Mouse (Mus musculus) heart, embryonic 14.5 days (tissue): Measurements from ENCODE around the gene 6330409D20Rik. TPM values are rescaled to one million over a fixed set of nuclear protein-coding genes. Genes with fewer than 3 reads are reported as not detected.

Experiments
- ATAC-seq: fragments of 200-750 bp; cut with Nextera tagmentation; 2 replicates; pipeline ENCODE4 v1.8.0; 2017; ENCODE audit warnings: low read depth, moderate TSS enrichment; ENCODE audit not compliant: insufficient number of reproducible peaks, insufficient read depth, low FRiP score
- H3K27ac ChIP-seq, 2 experiments: fragments of 200-500 bp in 1 of 2; fragments of 300-500 bp in 1 of 2; sonication (generic) in 1 of 2; replicated peaks in 1 of 2; 2 replicates each; pipeline ENCODE4 v1.5.1; 2012 to 2014; ENCODE audit warnings: low read depth in 2 of 2, low read length in 2 of 2, control low read depth in 1 of 2, mild to moderate bottlenecking in 1 of 2, mixed read lengths in 1 of 2; ENCODE audit not compliant: control insufficient read depth in 1 of 2, insufficient read depth in 1 of 2
- H3K27me3 ChIP-seq: fragments of 300-500 bp; sonication (generic); 2 replicates; pipeline ENCODE4 v1.6.1; 2014; ENCODE audit warnings: mild to moderate bottlenecking, low read length, control low read depth; ENCODE audit not compliant: control insufficient read depth, insufficient read depth
- H3K36me3 ChIP-seq: fragments of 300-500 bp; sonication (generic); 2 replicates; pipeline ENCODE4 v1.6.1; 2014; ENCODE audit warnings: mild to moderate bottlenecking, control low read depth, low read length, mixed read lengths; ENCODE audit not compliant: control insufficient read depth, insufficient read depth
- H3K4me1 ChIP-seq, 2 experiments: fragments of 200-500 bp in 1 of 2; fragments of 300-500 bp in 1 of 2; sonication (generic) in 1 of 2; 2 replicates each; pipeline ENCODE4 v1.6.1; 2012 to 2014; ENCODE audit warnings: low read length in 2 of 2, control low read depth in 1 of 2, mixed read lengths in 1 of 2; ENCODE audit not compliant: control insufficient read depth in 2 of 2, insufficient read depth in 2 of 2
- H3K4me2 ChIP-seq: fragments of 300-500 bp; sonication (generic); 2 replicates; pipeline ENCODE4 v1.6.1; 2014; ENCODE audit warnings: mild to moderate bottlenecking, low read length
- H3K4me3 ChIP-seq, 2 experiments: fragments of 200-500 bp in 1 of 2; fragments of 300-500 bp in 1 of 2; sonication (generic) in 1 of 2; 2 replicates each; pipeline ENCODE4 v1.5.1; 2012 to 2014; ENCODE audit warnings: low read length in 2 of 2, mild to moderate bottlenecking in 2 of 2, control low read depth in 1 of 2, low read depth in 1 of 2, moderate library complexity in 1 of 2; ENCODE audit not compliant: control insufficient read depth in 1 of 2, insufficient read depth in 1 of 2
- H3K9ac ChIP-seq: fragments of 300-500 bp; sonication (generic); 2 replicates; pipeline ENCODE4 v1.6.1; 2014; ENCODE audit warnings: mild to moderate bottlenecking, low read length
- H3K9me3 ChIP-seq: fragments of 300-500 bp; sonication (generic); 2 replicates; pipeline ENCODE4 v1.6.1; 2016; ENCODE audit warnings: low read length, control low read depth; ENCODE audit not compliant: control insufficient read depth
- WGBS: fragments of 180-500 bp; shearing (Covaris S2); extraction: QIAGEN DNeasy Blood & Tissue Kit; methylation state at CpG from one replicate; pipeline ENCODE4 v1.1.7; 2014; 5-methylcytosine and 5-hydroxymethylcytosine counted together
- polyA plus RNA-seq: library from polyadenylated mRNA; unstranded; fragments of >200 nt; fragmentation: Nextera tagmentation; extraction: Ambion mirVana; gene quantifications from 2 replicates; pipeline ENCODE4 v1.2.1, GENCODE M21; 2014

Gene 6330409D20Rik
- polyA plus RNA-seq, 1 experiment from 2014 or later = 0.68 TPM

DNA sequence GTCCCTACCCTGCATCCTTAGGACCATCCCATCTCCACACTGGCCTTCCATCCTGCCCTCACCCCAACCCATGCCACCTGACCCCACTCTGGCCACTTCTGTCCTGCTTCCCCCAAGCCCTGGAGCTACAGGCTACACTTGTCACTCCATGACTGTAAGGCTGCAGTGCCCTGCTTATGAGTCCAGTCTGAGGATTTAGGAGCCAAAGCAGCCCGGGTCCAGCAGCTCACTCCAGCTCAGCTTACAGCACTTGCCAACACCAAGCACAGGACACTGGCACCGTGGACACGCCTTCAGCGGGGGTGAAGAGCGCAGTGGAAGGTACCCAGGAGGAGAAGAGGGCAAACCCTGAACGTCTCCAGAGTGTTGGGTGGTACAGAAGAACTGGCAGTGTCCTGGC lies 33.8 kb downstream of the 6330409D20Rik start:
- 92% methylated on average over 6 of the region's 6 CpGs for WGBS
- Histone ChIP-seq H3K27me3 (no peaks in the 10 kb centered on the region), H3K9ac (no peak overlapping the region), H3K27ac (no peak overlapping the region), H3K4me1 (peaks cover 3 to 11% of the 10 kb centered on the region in 2 experiments), H3K4me3 (no peak overlapping the region), H3K9me3 (no peaks in the 10 kb centered on the region), H3K4me2 (no peak overlapping the region), H3K36me3 (peaks cover 89% of the 10 kb centered on the region)
- ATAC-seq = no peak

DNA sequence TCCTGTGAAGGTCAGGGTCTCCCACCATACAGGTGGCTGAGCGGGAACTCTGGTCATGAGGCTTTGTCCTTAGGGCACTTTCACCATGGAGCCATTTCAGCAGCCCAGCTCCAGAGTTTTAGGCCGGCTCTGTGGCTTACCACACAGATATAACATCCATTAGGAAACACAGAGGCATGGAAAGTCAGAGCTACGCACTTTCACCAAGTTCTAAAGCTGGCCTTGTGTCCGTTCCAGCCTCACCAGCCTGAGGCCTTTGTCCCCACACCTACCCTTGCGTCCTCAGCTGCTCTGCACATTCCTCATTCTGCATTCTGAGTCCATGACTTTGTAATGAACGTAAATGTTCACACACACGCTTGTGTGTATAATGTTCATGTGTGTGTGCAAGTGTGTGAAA lies 35.8 kb downstream of the 6330409D20Rik start:
- 90% methylated on average over 7 of the region's 7 CpGs for WGBS
- no peak for ATAC-seq
- Histone ChIP-seq H3K9me3 (no peaks in the 10 kb centered on the region), H3K36me3 (peaks cover 72% of the 10 kb centered on the region), H3K27ac (no peak overlapping the region), H3K9ac (no peak overlapping the region), H3K4me3 (no peak overlapping the region), H3K4me1 (no peaks in the 10 kb centered on the region), H3K4me2 (no peak overlapping the region), H3K27me3 (no peaks in the 10 kb centered on the region)

DNA sequence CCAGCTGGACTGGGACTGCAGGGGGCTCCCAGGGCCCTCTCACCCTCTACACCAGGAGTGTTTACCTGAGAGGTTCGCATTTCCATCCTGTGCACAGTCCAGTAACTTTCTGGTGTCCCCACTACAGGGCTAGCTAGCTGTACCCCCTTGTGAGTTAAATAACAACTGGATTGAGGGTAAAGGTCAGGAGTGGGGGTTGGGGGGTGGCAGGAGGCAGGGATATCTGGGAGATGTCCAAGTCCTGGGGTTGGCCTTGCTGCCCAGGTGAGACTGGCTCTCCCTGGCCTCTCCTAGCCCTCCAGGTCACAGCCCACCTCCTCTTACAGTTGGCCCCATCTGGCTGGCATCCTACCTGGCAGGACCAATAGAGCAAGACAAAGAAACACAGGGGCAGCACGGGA lies 36.8 kb downstream of the 6330409D20Rik start, which contains the start of gene Fpgs:
TSS of gene Fpgs (minus strand) at position 125 of the 401 bp plus-strand sequence.
- ATAC-seq = no peak
- H3K9me3 ChIP-seq = no peaks in the 10 kb centered on the region
- WGBS = 79% methylated on average over 2 of the region's 2 CpGs
- no peaks in the 10 kb centered on the region for H3K4me1 ChIP-seq
- H3K27me3 ChIP-seq = no peaks in the 10 kb centered on the region
- peaks cover 62% of the 10 kb centered on the region for H3K36me3 ChIP-seq
- no peak within 1 kb of the TSS for H3K9ac ChIP-seq
- H3K4me2 ChIP-seq = no peak within 1 kb of the TSS
- H3K27ac ChIP-seq = no peak within 1 kb of the TSS
- no peak within 1 kb of the TSS for H3K4me3 ChIP-seq

DNA sequence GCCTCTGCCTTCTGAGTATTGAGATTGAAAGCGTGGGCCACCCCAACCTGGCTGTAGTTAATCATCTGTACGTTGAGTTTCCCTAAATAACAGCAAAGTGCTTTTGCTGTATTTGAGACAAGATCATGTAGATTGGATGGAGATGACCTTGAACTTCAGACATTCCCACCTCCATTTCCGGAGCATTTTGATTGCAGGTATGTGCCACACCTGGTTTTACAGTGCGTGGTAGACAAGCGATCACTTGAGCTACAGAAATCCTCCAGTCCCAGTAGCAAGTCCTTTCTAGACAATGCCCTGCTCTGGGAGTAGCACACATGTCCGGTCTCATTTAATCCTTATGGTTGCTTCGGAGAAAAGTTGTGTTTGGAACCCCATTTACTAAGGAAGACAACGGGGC lies 37.8 kb downstream of the 6330409D20Rik start:
- ATAC-seq = no peak
- Histone ChIP-seq H3K4me2 (no peak overlapping the region), H3K36me3 (peaks cover 52% of the 10 kb centered on the region), H3K9me3 (no peaks in the 10 kb centered on the region), H3K4me3 (no peak overlapping the region), H3K4me1 (no peaks in the 10 kb centered on the region), H3K9ac (no peak overlapping the region), H3K27ac (no peak overlapping the region), H3K27me3 (no peaks in the 10 kb centered on the region)
- 93% methylated on average over 8 of the region's 8 CpGs for WGBS

DNA sequence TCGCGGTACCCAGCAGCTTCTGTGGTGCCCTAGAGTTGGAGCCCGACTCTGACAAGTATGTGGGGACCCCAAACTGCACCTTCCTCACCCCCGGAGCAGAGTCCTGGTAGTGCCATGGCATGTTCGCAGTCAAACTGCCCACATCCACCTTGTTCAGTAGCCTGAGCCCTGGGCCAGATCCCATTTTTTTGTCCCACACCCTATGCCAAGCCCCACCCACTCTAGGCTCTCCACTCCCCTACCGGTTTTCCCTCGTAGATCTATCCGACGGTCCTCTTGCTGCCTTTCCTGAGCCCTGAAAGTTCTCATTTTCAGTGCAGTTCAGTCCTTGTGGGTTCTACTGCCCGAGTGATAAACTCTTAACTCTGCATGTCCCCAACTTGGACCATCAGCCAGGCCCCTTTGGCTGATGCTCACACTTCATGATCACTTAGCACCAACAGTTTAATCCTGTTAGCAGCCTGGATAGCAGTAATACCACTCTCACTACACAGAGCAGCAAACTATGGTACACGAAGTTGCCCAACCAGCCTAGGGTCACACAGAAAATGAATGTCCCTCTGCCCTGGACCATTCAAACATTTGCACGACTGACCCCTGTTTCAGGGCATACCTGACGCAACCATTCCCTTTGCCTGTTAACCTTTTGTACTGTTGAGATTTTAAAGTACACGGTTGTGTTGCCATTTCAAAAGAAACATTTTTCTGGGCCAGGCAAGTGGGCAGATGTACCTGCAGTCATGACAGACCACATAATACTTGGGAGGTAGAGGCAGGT lies 39.7 kb downstream of the 6330409D20Rik start:
- 75% methylated on average over 14 of the region's 14 CpGs for WGBS
- H3K4me1 ChIP-seq = no peaks in the 10 kb centered on the region
- no peaks in the 10 kb centered on the region for H3K9me3 ChIP-seq
- no peak overlapping the region for H3K9ac ChIP-seq
- no peak overlapping the region for H3K27ac ChIP-seq
- no peak; the same call in 1 of the 2 replicates for ATAC-seq
- H3K27me3 ChIP-seq = no peaks in the 10 kb centered on the region
- peaks cover 33% of the 10 kb centered on the region for H3K36me3 ChIP-seq
- H3K4me2 ChIP-seq = no peak overlapping the region
- H3K4me3 ChIP-seq = no peak overlapping the region

DNA sequence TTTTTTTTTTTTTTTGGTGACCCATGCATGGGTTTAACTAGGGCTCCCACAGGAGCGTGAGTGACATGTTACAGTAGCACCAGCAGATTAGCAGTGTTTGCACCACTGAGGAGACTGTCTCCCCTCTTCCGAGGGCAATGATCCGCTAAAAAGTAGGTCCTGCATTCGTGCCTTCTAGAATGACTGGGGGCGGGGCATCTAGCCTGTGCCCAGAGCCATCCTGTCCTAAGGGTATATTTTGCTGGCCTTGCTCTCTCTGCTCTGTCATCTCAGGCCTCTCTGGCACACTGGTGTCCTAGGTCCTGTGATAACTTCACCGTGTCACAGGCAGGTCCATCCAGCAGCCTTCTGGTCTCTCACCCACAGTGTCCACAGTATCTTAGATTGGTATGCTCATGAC lies 41.1 kb downstream of the 6330409D20Rik start:
- H3K9ac ChIP-seq = no peak overlapping the region
- H3K36me3 ChIP-seq = peaks cover 18% of the 10 kb centered on the region
- 75% methylated on average over 6 of the region's 6 CpGs for WGBS
- no peak for ATAC-seq
- H3K4me1 ChIP-seq = no peaks in the 10 kb centered on the region
- no peak overlapping the region for H3K4me2 ChIP-seq
- no peaks in the 10 kb centered on the region for H3K27me3 ChIP-seq
- no peak overlapping the region for H3K4me3 ChIP-seq
- no peak overlapping the region for H3K27ac ChIP-seq
- H3K9me3 ChIP-seq = no peaks in the 10 kb centered on the region

DNA sequence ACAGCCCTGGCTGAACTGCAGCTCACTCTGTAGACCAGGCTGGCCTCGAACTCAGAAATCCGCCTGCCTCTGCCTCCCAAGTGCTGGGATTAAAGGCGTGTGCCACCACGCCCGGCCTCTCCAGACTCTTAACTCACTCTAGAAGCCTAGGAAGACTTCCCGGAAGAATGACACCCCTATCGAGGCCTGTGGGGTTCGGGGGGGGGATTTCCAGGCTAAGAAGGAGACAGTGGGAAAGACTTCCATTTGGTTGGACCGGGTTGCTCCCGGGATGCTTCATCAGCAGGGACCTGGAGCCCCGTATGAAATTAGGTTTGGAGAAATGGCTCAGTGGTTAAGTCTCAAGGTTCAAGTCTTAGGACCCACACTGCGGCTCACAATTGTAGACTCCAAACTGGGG lies 46.1 kb downstream of the 6330409D20Rik start:
- no peaks in the 10 kb centered on the region for H3K9me3 ChIP-seq
- WGBS = 87% methylated on average over 12 of the region's 12 CpGs
- peaks cover 10 to 15% of the 10 kb centered on the region in 2 experiments for H3K4me1 ChIP-seq
- peak overlapping the region; percentile 96 for H3K4me2 ChIP-seq
- 0 out of 4 replicates have a peak overlapping the region, but pooled peaks of 1 of the 2 experiments have one; percentile 58 for H3K27ac ChIP-seq
- peak overlapping the region; percentile 95 for H3K9ac ChIP-seq
- no peaks in the 10 kb centered on the region for H3K27me3 ChIP-seq
- ATAC-seq = no peak
- peak overlapping the region; percentile 56 to 78; a peak in 3 of 4 replicates for H3K4me3 ChIP-seq
- no peaks in the 10 kb centered on the region for H3K36me3 ChIP-seq
